Comparison of ENCODE assay signal across 15 mouse cellular contexts in genomic region chr2:138290154-138290553, GRCm38 (mm10).
"Had no signal": no experiment of that assay in that cellular context is flagged by ENCODE, and none has a peak within 500 bp of the region (broad histone marks: within the 10 kb centered on the region; RNA-seq: fewer than 3 reads in every experiment).

No protein-coding gene starts in this region.

- H3K4me3 ChIP-seq: lung, embryonic 15.5 days; megakaryocyte, embryonic 14.5 days; midbrain, embryonic 13.5 days; midbrain, embryonic 15.5 days; neural tube, embryonic 12.5 days; stomach, embryonic 15.5 days had no signal

- H3K27ac ChIP-seq: lung, embryonic 15.5 days; macrophage; midbrain, embryonic 13.5 days; midbrain, embryonic 15.5 days; neural tube, embryonic 12.5 days; stomach, embryonic 15.5 days; stomach, postnatal 0 days had no signal

- H3K36me3 ChIP-seq: midbrain, embryonic 15.5 days had no signal

- DNase-seq: lung, adult 2 months; lung, postnatal 14 days; lung, postnatal 36 days; right cerebral cortex, postnatal 14 days; thymus, adult 2 months; thymus, postnatal 25 days; thymus, postnatal 4 days had no signal

- H3K4me1 ChIP-seq: lung, embryonic 15.5 days; megakaryocyte, embryonic 14.5 days; midbrain, embryonic 13.5 days; midbrain, embryonic 15.5 days; neural tube, embryonic 12.5 days; stomach, embryonic 15.5 days had no signal

- H3K27me3 ChIP-seq: lung, embryonic 15.5 days; megakaryocyte, embryonic 14.5 days; midbrain, embryonic 13.5 days; midbrain, embryonic 15.5 days; neural tube, embryonic 12.5 days; stomach, embryonic 15.5 days had no signal
